8 mouse cellular contexts compared by ENCODE assay signal in the genomic region with DNA sequence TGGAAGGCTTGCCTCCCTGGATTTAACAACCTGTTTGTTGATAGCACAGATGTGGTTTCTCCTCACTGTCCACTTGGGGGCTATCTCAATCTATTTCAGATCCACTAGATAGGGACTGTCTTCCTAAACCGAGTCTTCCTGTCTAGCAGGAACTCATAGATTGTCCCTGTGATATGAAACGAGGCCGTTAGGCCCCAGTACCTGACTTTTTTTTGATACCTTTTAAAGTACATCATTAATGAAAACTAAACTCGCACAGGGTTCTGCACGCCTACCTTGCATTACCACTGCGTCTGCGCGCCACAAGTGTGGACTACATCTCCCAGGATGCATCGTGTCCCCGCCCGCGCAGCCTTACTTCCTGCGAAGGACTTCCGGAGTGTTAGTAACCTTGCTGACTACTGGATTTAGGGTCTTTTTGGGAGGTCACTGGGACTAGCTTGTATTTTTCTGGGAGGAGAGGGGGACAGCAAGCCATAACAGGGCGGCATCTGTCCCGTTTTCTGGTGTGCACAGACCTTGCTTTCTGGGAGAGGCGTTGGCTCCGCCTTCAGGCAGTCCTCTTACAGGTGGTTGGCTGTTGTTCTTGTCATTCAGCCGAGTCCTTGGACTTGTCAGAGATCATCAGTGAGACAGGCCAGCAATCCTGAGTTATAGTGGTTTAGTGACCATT. TPM values are rescaled to one million over a fixed set of nuclear protein-coding genes. Genes with fewer than 3 reads are reported as not detected.
A peak's percentile ranks its signal among the peaks of the same experiment; 100 is the strongest.
DNase-seq lines count a peak whose midpoint lies in the region; ATAC-seq and TF ChIP-seq lines count a peak whose summit lies in the region.

No protein-coding gene starts in this region.

- peak; percentile 99 for ATAC-seq in frontal cortex, adult (ENCODE audit: low TSS enrichment)
- ATAC-seq in lung, postnatal 0 days: peak; percentile 100

- peak overlapping the region; percentile 69 for H3K4me3 ChIP-seq in hindbrain, embryonic 10.5 days
- peak overlapping the region; percentile 52 for H3K4me3 ChIP-seq in lung, postnatal 0 days (ENCODE audit: low read depth, low read length)

- H3K4me2 ChIP-seq in lung, postnatal 0 days (replicated peaks; ENCODE audit: low read depth, low read length): peak overlapping the region; percentile 52

- under 1% methylated on average over 19 of the region's 19 CpGs for WGBS in hindbrain, embryonic 10.5 days
- under 1% methylated on average over 19 of the region's 19 CpGs for WGBS in lung, postnatal 0 days

- peak; percentile 89 for DNase-seq in MEL-GATA-1-ER (ENCODE audit: extremely low read depth, low read depth)
- peak; percentile 92 for DNase-seq in cerebellum, adult 8-10 months
- peak; percentile 92 for DNase-seq in hindbrain, embryonic 10.5 days (ENCODE audit: low spot score)
- peak; percentile 96 for DNase-seq in layer of hippocampus, adult 9-11 months
- peak; percentile 96 for DNase-seq in lung, postnatal 0 days (ENCODE audit: low spot score)
- DNase-seq in ovary, postnatal 14 days (ENCODE audit: low spot score): peak; percentile 80
- DNase-seq in thymus, postnatal 14 days: peak; percentile 93

- no peak for TF ChIP-seq EP300 in lung, postnatal 0 days (IDR thresholded peaks at IDR 0.05)

- H3K9me3 ChIP-seq in hindbrain, embryonic 10.5 days: no peaks in the 10 kb centered on the region
- no peaks in the 10 kb centered on the region for H3K9me3 ChIP-seq in lung, postnatal 0 days (ENCODE audit: low read length)

- peaks cover 26% of the 10 kb centered on the region for H3K4me1 ChIP-seq in hindbrain, embryonic 10.5 days (replicated peaks)
- H3K4me1 ChIP-seq in lung, postnatal 0 days (ENCODE audit: insufficient read depth, low read depth, low read length): no peaks in the 10 kb centered on the region

- peak overlapping the region; percentile 57 for H3K9ac ChIP-seq in lung, postnatal 0 days (replicated peaks; ENCODE audit: low read depth)

- peak; percentile 76 for TF ChIP-seq CTCF in lung, postnatal 0 days (IDR thresholded peaks at IDR 0.05)

- peak overlapping the region; percentile 98 for H3K27ac ChIP-seq in hindbrain, embryonic 10.5 days
- H3K27ac ChIP-seq in lung, postnatal 0 days (ENCODE audit: low read length): peak overlapping the region; percentile 86

- no peaks in the 10 kb centered on the region for H3K27me3 ChIP-seq in hindbrain, embryonic 10.5 days (ENCODE audit: insufficient read depth, poor library complexity, severe bottlenecking)
- no peaks in the 10 kb centered on the region for H3K27me3 ChIP-seq in lung, postnatal 0 days (replicated peaks; ENCODE audit: insufficient read depth, low read length)

- no peaks in the 10 kb centered on the region for H3K36me3 ChIP-seq in hindbrain, embryonic 10.5 days
- H3K36me3 ChIP-seq in lung, postnatal 0 days (ENCODE audit: insufficient read depth, low read length): no peaks in the 10 kb centered on the region

RNA-seq across cellular contexts. Expression of gene Irf2, which starts 52.7 kb away (rescaled TPM):
- 9.1 TPM in 2 replicates for polyA plus RNA-seq in hindbrain, embryonic 10.5 days (2016; fragmentation: Nextera tagmentation; extraction: Ambion mirVana)
- 64.9 and 75.4 TPM in 2 replicates for polyA plus RNA-seq in lung, postnatal 0 days (2015; fragmentation: Nextera tagmentation; extraction: Ambion mirVana)

Comparison
In these comparisons a context has a peak if more than half of its experiments do, and no peak if none do; other contexts are left out.
1. Peak in every context shown above with its lines: DNase-seq, ATAC-seq, H3K4me3 ChIP-seq and H3K27ac ChIP-seq.